Mouse (Mus musculus) lung, postnatal 0 days (tissue): ENCODE measurements around the gene Fbxo21. TPM values are rescaled to one million over a fixed set of nuclear protein-coding genes. Genes with fewer than 3 reads are reported as not detected.

ENCODE experiments used
- ATAC-seq: fragments of 200-750 bp; cut with Nextera tagmentation; 2 replicates; pipeline ENCODE4 v1.8.0; 2017; ENCODE audit warnings: moderate library complexity
- DNase-seq: peaks from one replicate; pipeline ENCODE4 v3.0.0-alpha.2; 2016; ENCODE audit warnings: low spot score
- H3K27ac ChIP-seq: fragments of 300-500 bp; sonication (generic); 2 replicates; pipeline ENCODE4 v1.5.1; 2014; ENCODE audit warnings: antibody characterized with exemption, mild to moderate bottlenecking, low read length, mixed read lengths
- H3K27me3 ChIP-seq: fragments of 300-500 bp; sonication (generic); replicated peaks from 2 replicates; pipeline ENCODE4 v1.6.1; 2014; ENCODE audit warnings: low read length, mixed read lengths; ENCODE audit not compliant: insufficient read depth
- H3K36me3 ChIP-seq: fragments of 300-500 bp; sonication (generic); 2 replicates; pipeline ENCODE4 v1.6.1; 2014; ENCODE audit warnings: low read length, mixed read lengths; ENCODE audit not compliant: insufficient read depth
- H3K4me1 ChIP-seq: fragments of 300-500 bp; sonication (generic); 2 replicates; pipeline ENCODE4 v1.6.1; 2014; ENCODE audit warnings: antibody characterized with exemption, low read depth, low read length, mixed read lengths; ENCODE audit not compliant: insufficient read depth
- H3K4me2 ChIP-seq: fragments of 300-500 bp; sonication (generic); replicated peaks from 2 replicates; pipeline ENCODE4 v1.6.1; 2014; ENCODE audit warnings: low read depth, mild to moderate bottlenecking, low read length, moderate library complexity, mixed read lengths
- H3K4me3 ChIP-seq: fragments of 300-500 bp; sonication (generic); 2 replicates; pipeline ENCODE4 v1.5.1; 2014; ENCODE audit warnings: low read depth, low read length
- H3K9ac ChIP-seq: fragments of 300-500 bp; sonication (generic); replicated peaks from 2 replicates; pipeline ENCODE4 v1.6.1; 2014; ENCODE audit warnings: low read depth, mild to moderate bottlenecking
- H3K9me3 ChIP-seq: fragments of 300-500 bp; sonication (generic); 2 replicates; pipeline ENCODE4 v1.6.1; 2016; ENCODE audit warnings: low read length, mixed read lengths
- CTCF ChIP-seq: IDR thresholded peaks from 2 replicates; pipeline ENCODE4 v1.5.1; 2016; ENCODE audit warnings: antibody characterized with exemption, mild to moderate bottlenecking
- EP300 ChIP-seq: IDR thresholded peaks from 2 replicates; pipeline ENCODE4 v1.6.1; 2016; ENCODE audit warnings: antibody characterized with exemption, mild to moderate bottlenecking, control low read depth
- WGBS: fragments of 180-500 bp; shearing (Covaris S2); extraction: QIAGEN DNeasy Blood & Tissue Kit; methylation state at CpG from one replicate; pipeline ENCODE4 v1.1.7; 2014; 5-methylcytosine and 5-hydroxymethylcytosine counted together
- polyA plus RNA-seq: library from polyadenylated mRNA; unstranded; fragments of >200 nt; fragmentation: Nextera tagmentation; extraction: Ambion mirVana; gene quantifications from 2 replicates; pipeline ENCODE4 v1.2.1, GENCODE M21; 2015

Gene Fbxo21
- polyA plus RNA-seq, 1 experiment from 2014 or later = 18.8 TPM

- H3K4me3 ChIP-seq = no peak overlapping the region
- no peaks in the 10 kb centered on the region for H3K4me1 ChIP-seq
- DNase-seq (peak; percentile 77), ATAC-seq (peak; percentile 72)
- H3K27me3 ChIP-seq = 0 out of 2 replicates have a peak, but pooled peaks cover 5% of the 10 kb centered on the region
- H3K4me2 ChIP-seq = peak overlapping the region; percentile 42
- H3K9me3 ChIP-seq = no peaks in the 10 kb centered on the region
- TF ChIP-seq EP300 (no peak), CTCF (peak; percentile 91)
- H3K27ac ChIP-seq = no peak overlapping the region
- 12% methylated on average over 14 of the region's 14 CpGs for WGBS
- H3K36me3 ChIP-seq = no peaks in the 10 kb centered on the region
- no peak overlapping the region for H3K9ac ChIP-seq
Observed at GRCm38 (mm10) chr5:117938182-117938581, 38.3 kb upstream of the Fbxo21 start.

GRCm38 (mm10) chr5:117939402-117939801 is 37.1 kb upstream of the Fbxo21 start:
- Histone ChIP-seq H3K4me1 (no peaks in the 10 kb centered on the region), H3K9me3 (no peaks in the 10 kb centered on the region), H3K27ac (no peak overlapping the region), H3K4me2 (no peak overlapping the region), H3K4me3 (no peak overlapping the region), H3K9ac (no peak overlapping the region), H3K27me3 (0 out of 2 replicates have a peak, but pooled peaks cover 5% of the 10 kb centered on the region), H3K36me3 (no peaks in the 10 kb centered on the region)
- no peak for DNase-seq
- 55% methylated on average over 8 of the region's 8 CpGs for WGBS
- ATAC-seq = no peak
- TF ChIP-seq CTCF = no peak
- TF ChIP-seq EP300 = no peak

- Histone ChIP-seq H3K9ac (no peak overlapping the region), H3K27ac (no peak overlapping the region), H3K9me3 (no peaks in the 10 kb centered on the region), H3K36me3 (no peaks in the 10 kb centered on the region), H3K4me2 (no peak overlapping the region), H3K4me1 (no peaks in the 10 kb centered on the region), H3K4me3 (no peak overlapping the region), H3K27me3 (0 out of 2 replicates have a peak, but pooled peaks cover 5% of the 10 kb centered on the region)
- peak; percentile 33 for TF ChIP-seq CTCF
- TF ChIP-seq EP300 = no peak
- WGBS = 77% methylated on average over 3 of the region's 3 CpGs
- ATAC-seq (no peak), DNase-seq (no peak)
Observed at GRCm38 (mm10) chr5:117941552-117941951, 35.0 kb upstream of the Fbxo21 start.

- WGBS = 21% methylated on average over 4 of the region's 4 CpGs
- DNase-seq (peak; percentile 22), ATAC-seq (no peak)
- no peaks in the 10 kb centered on the region for H3K36me3 ChIP-seq
- H3K27me3 ChIP-seq = no peaks in the 10 kb centered on the region
- H3K9me3 ChIP-seq = no peaks in the 10 kb centered on the region
- TF ChIP-seq CTCF (peak; percentile 85), EP300 (no peak)
- H3K27ac ChIP-seq = no peak overlapping the region
- no peak overlapping the region for H3K9ac ChIP-seq
- no peaks in the 10 kb centered on the region for H3K4me1 ChIP-seq
- no peak overlapping the region for H3K4me3 ChIP-seq
- no peak overlapping the region for H3K4me2 ChIP-seq
Observed at GRCm38 (mm10) chr5:117946605-117947004, 29.9 kb upstream of the Fbxo21 start.

- DNase-seq (no peak), ATAC-seq (no peak)
- H3K36me3 ChIP-seq = no peaks in the 10 kb centered on the region
- no peak overlapping the region for H3K4me2 ChIP-seq
- no peaks in the 10 kb centered on the region for H3K9me3 ChIP-seq
- TF ChIP-seq CTCF (no peak), EP300 (no peak)
- no peak overlapping the region for H3K4me3 ChIP-seq
- WGBS = 70% methylated on average over 10 of the region's 10 CpGs
- H3K9ac ChIP-seq = no peak overlapping the region
- no peaks in the 10 kb centered on the region for H3K4me1 ChIP-seq
- H3K27ac ChIP-seq = no peak overlapping the region
- H3K27me3 ChIP-seq = no peaks in the 10 kb centered on the region
Observed at GRCm38 (mm10) chr5:117949393-117949792, 27.1 kb upstream of the Fbxo21 start.

GRCm38 (mm10) chr5:117953893-117954292 is 22.6 kb upstream of the Fbxo21 start:
- DNase-seq = no peak
- Histone ChIP-seq H3K4me3 (no peak overlapping the region), H3K27ac (no peak overlapping the region), H3K36me3 (no peaks in the 10 kb centered on the region), H3K4me2 (no peak overlapping the region), H3K9me3 (no peaks in the 10 kb centered on the region), H3K9ac (no peak overlapping the region), H3K27me3 (no peaks in the 10 kb centered on the region), H3K4me1 (no peaks in the 10 kb centered on the region)
- ATAC-seq = no peak
- TF ChIP-seq CTCF (no peak), EP300 (no peak)
- WGBS = 78% methylated on average over 12 of the region's 12 CpGs

GRCm38 (mm10) chr5:117954429-117954828 is 22.1 kb upstream of the Fbxo21 start:
- H3K4me2 ChIP-seq = no peak overlapping the region
- no peaks in the 10 kb centered on the region for H3K27me3 ChIP-seq
- no peaks in the 10 kb centered on the region for H3K36me3 ChIP-seq
- no peak for ATAC-seq
- no peak for DNase-seq
- H3K27ac ChIP-seq = no peak overlapping the region
- TF ChIP-seq CTCF = no peak
- no peak for TF ChIP-seq EP300
- H3K4me1 ChIP-seq = no peaks in the 10 kb centered on the region
- H3K9me3 ChIP-seq = no peaks in the 10 kb centered on the region
- no peak overlapping the region for H3K9ac ChIP-seq
- no peak overlapping the region for H3K4me3 ChIP-seq
- 69% methylated on average over 1 of the region's 1 CpGs for WGBS
